Mouse (Mus musculus): ENCODE measurements around the gene Aars2.

GRCm38 (mm10) chr17:45567162-45567601, 60.5 kb downstream of the Aars2 start:
- TF ChIP-seq CTCF (IDR thresholded peaks at IDR 0.05; ENCODE audit: extremely low read depth, insufficient read length, insufficient replicate concordance, low read depth, low read length) (no peak), POLR2A (IDR thresholded peaks at IDR 0.05; ENCODE audit: low read depth, low read length) (no peak)

All from small intestine, adult 2 months (tissue).